Mouse (Mus musculus) spleen, adult 2 months (tissue): Measurements from ENCODE around the gene Pde3a.

ENCODE experiments used
- CTCF ChIP-seq: fragments of 200-500 bp; IDR thresholded peaks from 2 replicates; pipeline ENCODE4 v1.5.1; 2011; ENCODE audit warnings: mild to moderate bottlenecking, inconsistent platforms; ENCODE audit not compliant: insufficient read depth, insufficient read length, insufficient replicate concordance; ENCODE audit errors: extremely low read depth
- POLR2A ChIP-seq: fragments of 200-500 bp; IDR thresholded peaks from 2 replicates; pipeline ENCODE4 v1.6.1; 2011; ENCODE audit warnings: low read depth, low read length, inconsistent platforms

DNA sequence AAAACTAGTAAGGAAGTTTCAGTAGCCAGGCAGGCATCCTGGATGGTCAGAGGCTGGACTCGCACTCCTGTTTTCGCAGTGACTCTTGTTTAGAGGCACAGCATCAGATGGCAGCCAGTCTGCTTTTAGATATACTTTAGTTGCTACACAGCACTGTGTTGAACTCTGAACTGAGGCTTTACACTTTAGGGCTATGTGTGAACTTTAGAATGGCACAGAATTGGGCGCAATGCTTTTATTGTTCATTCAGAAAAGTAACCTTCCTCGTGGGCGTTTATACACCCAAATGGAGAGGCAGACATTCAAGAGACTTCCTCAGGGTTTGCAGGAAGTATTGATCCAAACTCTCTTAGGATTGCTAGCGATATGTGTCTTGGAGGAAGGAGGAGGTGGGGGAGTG lies 1.9 kb downstream of the Pde3a start:
- TF ChIP-seq CTCF (no peak), POLR2A (no peak)
